Mouse (Mus musculus) frontal cortex, adult 2 months (tissue): Measurements from ENCODE around the gene Ccdc74a. TPM values are rescaled to one million over a fixed set of nuclear protein-coding genes. Genes with fewer than 3 reads are reported as not detected.
A peak's percentile ranks its signal among the peaks of the same experiment; 100 is the strongest.
"Not testable (repeated sequence)": the region's sequence is repeated elsewhere in the genome, so short reads cannot be mapped to it uniquely, and the experiment has no call there.

Source experiments
- DNase-seq, 2 experiments: peaks; one replicate each; pipeline ENCODE4 v3.0.0; 2022; ENCODE audit warnings: low spot score in 1 of 2; ENCODE audit errors: extremely low spot score in 1 of 2
- polyA plus RNA-seq: library from polyadenylated mRNA; depleted of rRNA; stranded (reverse); fragments of >200 nt; gene quantifications from 2 replicates; pipeline ENCODE4 v1.2.3, GENCODE M21; 2012; rRNA removed

Gene Ccdc74a
- polyA plus RNA-seq = 31.7 and 43.2 TPM in 2 replicates

DNA sequence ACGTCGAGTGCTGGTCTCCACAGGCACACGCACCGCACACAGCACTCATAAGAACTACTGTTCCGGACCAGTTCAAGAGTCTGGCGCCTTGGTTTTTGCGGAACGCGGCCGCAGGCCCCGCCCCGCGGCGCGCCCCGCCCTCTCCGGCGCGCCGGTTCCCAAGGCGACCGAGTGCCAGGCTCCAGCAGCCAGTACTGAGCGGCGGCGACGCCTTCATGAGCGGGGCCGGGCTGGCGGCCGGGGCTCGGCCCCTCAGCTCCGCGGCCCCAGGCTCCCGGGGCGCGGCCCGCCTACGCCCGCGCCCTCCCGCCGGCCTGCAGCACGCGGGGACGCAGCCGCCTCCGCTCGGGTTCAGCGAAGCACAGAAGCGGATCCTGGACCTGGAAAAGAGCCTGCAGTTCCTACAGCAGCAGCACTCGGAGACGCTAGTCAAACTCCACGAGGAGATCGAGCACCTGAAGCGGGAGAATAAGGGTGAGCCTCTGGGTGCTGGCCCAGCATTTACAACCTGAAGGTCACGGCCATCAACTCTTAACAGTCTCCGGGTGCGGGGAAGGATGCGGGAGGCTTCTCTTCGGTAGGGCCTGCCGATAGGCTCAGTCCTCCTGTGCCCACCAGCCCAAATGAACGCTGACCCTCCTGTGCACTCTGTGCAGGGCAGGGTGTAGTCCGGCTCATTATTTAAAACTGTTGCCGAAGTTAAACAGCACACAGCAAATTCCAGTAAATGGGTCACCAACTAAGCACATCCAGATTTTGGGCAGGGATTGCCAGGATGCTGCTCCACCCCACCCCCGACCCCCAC lies at the start of gene Ccdc74a:
Ccdc74a (plus strand) TSS at position 161 of the 805 bp plus-strand sequence.
- DNase-seq = peak in 1 of 2 experiments; percentile 73

GRCm38 (mm10) chr16:17600944-17601562 lies 45.2 kb upstream of the Ccdc74a start:
- no peak for DNase-seq

DNA sequence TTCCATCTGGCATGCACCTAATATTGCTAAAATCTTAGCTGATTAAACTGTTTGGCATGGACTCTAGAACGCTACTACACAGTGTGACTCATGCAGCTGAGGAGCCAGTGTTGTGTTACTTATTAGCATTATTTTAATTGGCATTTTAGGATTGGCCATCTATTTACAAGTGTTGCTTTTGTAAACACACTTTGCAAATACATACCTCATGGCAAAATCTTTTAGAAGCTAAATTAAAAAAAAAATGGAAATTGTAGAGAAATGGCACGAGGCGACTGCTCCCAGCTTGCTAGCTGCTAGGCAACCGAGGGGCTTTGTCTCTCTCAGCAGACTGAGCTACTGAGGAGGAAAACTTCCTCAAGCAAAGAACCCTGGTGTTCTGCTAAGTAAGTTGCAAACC lies 41.3 kb upstream of the Ccdc74a start:
- no peak for DNase-seq

- peak; percentile 18 to 32 for DNase-seq
Measured at GRCm38 (mm10) chr16:17605684-17606083, 40.6 kb upstream of the Ccdc74a start.

DNA sequence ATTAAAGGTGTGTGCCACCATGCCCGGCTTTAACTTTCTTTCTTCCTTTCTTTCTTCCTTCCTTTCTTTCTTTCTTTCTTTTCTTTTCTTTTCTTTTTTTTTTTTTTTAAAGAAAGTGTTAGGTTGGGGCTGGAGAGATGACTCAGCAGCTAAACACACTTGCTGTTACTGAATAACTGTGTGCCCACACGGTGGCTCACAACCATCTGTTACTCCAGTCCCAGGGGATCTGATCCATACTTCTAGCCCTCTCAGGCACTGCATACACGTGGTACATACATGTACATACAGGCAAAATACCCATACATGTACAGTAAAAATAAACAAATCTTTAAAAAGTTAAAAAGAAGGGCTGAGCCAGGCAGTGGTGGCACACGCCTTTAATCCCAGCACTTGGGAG lies 34.9 kb upstream of the Ccdc74a start:
- peak in 1 of 2 experiments; percentile 61 for DNase-seq

DNA sequence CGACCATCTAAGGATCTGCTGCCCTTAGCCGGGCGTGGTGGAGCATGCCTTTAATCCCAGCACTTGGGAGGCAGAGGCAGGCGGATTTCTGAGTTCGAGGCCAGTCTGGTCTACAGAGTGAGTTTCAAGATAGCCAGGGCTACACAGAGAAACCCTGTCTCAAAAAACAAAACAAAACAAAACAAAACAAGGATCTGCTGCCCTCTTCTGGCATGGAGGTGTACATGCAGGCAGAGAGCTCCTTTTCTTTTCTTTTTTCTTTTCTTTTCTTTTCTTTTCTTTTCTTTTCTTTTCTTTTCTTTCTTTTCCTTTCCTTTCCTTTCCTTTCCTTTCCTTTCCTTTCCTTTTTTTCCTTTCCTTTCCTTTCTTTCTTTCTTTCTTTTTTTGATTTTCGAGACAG lies 31.5 kb upstream of the Ccdc74a start:
- DNase-seq = not testable (repeated sequence)

- no peak for DNase-seq
Measured at GRCm38 (mm10) chr16:17616212-17616611, 30.1 kb upstream of the Ccdc74a start.

- DNase-seq = peak in 1 of 2 experiments; percentile 68
Measured at GRCm38 (mm10) chr16:17617922-17618565, 28.2 kb upstream of the Ccdc74a start.

- peak in 1 of 2 experiments; percentile 96 for DNase-seq
Measured at GRCm38 (mm10) chr16:17619198-17620105, 26.8 kb upstream of the Ccdc74a start, which contains the start of gene Smpd4. Smpd4 (plus strand) TSS chr16:17619354.

DNA sequence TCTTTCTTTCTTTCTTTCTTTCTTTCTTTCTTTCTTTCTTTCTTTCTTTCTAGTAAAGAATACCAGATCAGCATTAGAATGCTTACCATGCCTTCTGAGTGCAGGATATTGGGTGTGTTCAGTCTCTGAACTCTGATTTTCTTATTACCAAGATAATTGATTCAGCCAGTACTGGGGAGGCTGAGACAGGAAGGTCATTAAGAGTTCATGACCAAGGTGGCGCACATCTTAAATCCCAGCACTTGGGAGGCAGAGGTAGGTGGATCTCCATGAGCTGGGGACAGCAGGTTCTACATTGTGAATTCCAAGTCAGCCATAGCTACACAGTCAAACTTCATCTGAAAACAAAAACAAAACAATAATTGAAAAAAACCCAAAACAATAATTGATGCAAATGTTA lies 24.3 kb upstream of the Ccdc74a start:
- DNase-seq = no peak

- no peak for DNase-seq
Measured at GRCm38 (mm10) chr16:17625488-17626268, 20.6 kb upstream of the Ccdc74a start.

- DNase-seq = no peak
Measured at GRCm38 (mm10) chr16:17626269-17626555, 20.1 kb upstream of the Ccdc74a start.

GRCm38 (mm10) chr16:17632580-17632979 lies 13.7 kb upstream of the Ccdc74a start:
- DNase-seq = no peak

- DNase-seq = no peak
Measured at GRCm38 (mm10) chr16:17633481-17634181, 12.6 kb upstream of the Ccdc74a start.

DNA sequence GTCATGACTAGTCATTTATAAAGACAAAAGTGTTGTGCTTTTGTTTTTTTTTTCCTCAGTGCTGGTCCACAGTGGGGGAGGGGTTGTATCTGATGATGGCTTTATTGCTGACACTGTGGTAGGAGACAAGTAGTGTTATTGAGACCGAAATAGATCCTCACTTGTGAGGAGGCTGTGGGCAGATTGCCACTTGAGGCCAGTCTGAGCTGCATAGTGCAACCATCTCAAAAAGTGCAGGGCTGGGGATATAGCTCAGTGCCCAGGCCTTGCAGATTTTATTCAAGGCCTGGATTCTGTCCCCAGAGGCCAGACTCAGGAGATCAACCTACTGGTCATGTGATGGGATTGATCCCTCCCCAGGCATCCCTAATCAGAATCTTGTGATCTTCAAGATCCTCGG lies 9.4 kb upstream of the Ccdc74a start:
- no peak for DNase-seq

DNA sequence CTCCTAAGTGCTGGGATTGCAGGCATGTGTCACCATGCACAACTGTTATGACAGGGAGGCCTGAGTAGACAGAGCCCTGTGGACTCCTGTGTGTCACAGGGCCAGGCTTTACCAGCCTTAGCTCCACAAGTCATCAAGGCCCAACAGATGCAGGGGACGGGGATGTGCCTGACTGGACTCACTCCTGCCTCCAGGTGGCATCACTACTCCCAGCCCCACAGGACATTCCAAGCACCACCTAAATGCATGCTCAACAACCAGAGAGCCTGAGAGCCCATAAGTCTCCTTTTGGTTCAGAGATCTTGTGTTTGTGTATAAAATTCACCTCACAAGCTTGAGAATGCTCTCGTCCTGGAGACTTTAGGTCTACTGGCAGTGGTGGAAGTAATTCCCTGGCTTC lies 8.7 kb upstream of the Ccdc74a start:
- DNase-seq = no peak

DNA sequence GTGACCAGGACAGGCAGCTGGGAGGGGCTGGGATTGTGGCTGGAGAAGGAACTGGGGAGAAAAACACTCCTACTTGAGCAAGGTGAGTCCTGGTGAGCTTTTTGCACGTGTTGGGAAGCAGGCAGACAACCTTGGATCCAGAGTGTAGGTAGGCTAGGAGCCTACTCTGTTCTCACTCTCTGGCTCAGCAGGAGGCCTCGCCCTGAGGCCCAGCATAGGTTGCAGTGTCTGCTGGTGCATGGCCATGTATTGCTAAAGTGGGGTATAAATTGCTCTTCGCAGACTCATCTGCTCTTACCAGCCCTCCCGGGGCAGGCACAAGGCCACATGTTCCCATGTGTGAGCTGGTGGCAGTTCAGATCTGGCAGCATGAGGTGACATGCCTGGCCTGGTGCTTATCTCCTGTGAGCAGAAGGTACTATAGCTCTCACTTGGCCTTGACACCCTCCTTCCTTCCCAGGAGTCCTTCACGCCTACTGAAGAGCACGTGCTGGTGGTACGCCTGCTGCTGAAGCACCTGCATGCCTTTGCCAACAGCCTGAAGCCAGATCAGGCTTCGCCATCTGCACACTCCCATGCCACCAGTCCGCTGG lies 8.1 kb upstream of the Ccdc74a start:
- DNase-seq = no peak

DNA sequence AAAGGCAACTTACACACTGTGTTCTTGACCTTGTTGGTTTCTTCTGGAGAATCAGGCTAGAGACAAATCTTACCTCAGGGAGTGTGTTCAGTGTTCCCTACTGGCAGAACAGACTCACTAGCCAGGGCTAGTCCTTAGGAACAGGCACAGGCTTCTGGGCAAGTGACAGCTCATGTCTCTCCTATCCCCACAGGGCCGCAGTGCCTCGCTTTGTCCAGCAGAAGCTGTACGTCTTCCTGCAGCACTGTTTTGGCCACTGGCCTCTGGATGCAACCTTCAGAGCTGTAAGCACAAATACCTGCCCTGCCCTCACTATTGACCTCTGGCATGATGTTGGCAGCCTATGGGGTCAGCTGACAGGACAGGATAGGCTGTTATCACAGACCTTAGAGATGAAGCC lies 7.2 kb upstream of the Ccdc74a start:
- no peak for DNase-seq

DNA sequence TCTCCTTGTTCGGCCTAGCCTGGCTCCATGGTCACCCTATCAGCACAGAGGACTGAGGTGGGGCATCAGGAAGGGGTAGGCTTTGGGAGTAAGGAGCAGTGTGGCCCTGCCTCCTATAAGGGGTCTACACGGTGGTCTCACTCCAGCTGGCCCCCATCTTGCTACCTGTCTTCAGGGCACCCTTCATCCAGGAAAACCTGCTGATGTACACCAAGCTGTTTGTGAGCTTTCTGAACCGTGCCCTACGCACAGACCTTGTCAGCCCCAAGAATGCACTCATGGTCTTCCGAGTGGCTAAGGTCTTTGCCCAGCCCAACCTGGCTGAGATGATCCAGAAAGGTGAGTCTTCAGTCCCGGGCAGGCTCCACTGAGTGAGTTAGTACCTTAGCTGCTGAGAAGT lies 6.3 kb upstream of the Ccdc74a start:
- DNase-seq = no peak
